Mouse (Mus musculus): Measurements from ENCODE around the gene Notum.

The Notum gene

DNA sequence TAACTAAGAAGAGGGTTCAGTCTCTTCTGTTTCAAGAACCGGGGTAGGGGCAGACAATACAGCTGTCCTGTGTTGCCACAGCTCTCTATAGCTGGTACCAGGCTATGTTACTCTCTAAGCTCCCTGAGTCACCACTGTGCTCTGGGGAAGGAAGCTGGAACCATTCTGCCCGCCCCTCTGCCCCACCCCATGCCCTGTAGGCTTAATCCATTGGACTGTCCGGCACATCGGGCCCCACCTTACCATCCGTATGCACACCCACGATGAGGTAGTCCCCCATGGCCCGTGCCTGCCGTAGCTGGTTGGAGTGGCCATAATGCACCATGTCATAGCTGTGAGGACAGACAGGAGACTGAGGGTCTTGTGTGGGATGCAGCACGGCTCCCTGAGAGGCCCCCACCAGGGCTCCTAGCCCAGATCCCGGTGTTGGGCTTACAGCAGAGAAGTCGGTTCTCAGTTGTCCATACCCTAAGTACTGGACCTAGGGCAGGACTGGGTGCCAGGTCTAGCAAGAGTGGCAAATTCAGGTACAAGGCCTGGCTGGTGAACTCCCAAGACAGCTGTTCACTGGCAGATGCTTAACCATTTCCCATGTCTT, 45.3 kb downstream of the Notum start:
- DNase-seq = no peak

DNA sequence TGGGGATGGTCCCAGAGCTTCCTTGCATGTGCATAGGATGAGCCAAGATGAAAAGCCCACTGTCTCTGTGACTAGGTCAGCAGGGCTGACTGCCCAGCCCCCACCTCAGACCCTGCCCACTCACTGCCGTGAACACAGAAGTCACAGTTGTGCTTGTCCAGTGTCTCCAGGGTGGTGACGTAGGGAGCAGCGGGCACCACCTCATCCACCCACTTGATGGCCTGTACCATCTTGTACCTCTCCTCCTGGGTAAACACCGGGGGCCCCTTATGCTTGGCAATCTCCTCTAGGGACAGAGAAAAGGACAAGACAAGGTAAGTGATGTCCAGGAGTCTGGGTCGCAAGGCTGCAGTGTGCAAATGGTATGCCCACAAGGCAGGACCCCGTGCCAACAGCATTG, 45.8 kb downstream of the Notum start:
- DNase-seq = no peak

DNA sequence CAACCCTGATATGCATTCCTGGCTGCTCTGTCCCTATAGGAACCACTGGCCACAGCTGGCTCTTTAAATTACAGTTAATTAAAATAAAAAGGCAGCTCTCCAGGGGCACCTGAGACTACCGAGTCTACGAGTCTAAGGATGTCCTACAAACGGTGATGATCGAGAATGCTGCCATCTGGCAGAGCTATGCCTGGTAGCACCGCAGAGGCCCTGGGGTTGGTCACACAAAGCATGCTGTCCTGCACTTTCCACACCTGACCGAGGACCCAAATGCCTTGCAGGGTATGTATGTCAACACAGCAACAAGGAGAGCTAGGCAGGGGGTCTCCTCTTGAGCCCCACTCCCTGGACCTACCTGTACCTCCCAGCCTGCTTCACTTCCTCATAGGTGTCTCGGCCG, 47.0 kb downstream of the Notum start:
- DNase-seq = no peak

DNA sequence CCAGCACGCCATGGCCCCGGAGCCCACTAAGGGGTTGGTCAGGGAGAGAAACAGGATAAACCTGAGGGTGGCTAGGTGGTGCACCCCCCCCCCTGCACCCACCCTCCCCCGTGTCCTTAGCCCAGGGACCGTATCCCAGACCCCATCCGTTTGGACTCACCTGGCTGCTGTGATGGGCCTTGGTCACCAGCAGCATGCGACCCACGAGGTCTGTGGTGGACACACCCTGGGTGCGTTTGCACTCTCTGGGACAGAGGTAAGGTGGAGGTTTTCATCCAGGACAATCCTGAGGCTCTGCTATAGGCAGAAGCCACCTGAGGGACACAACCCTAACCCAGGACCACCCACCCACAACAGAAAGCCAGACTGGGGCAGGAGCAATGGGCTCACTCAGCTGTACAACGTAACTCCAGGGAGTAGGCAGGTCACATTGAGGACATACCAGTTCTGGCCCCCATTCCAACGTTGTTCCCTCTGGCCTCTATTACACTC, 47.4 kb downstream of the Notum start:
- no peak for DNase-seq

DNA sequence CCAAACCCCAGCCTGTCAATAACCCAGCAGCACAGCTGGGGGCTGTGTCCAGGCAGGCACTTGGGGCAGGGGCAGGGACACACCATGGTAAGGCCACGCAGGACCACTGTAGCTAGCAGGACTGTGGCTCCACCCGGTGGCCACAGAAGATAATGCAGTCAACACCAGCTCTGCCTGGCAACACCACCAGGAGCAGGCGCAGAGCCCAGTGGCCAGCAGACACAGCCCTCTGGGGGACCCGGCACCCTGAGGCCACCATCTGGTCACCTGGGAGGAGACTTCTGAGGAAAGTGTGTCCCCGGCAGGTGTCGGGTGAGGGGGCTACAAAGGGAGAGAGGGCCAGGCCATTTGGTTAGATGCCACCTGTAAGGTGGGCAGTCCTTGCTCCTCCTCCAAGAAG, 48.2 kb downstream of the Notum start:
- DNase-seq = peak; percentile 71 to 72

DNA sequence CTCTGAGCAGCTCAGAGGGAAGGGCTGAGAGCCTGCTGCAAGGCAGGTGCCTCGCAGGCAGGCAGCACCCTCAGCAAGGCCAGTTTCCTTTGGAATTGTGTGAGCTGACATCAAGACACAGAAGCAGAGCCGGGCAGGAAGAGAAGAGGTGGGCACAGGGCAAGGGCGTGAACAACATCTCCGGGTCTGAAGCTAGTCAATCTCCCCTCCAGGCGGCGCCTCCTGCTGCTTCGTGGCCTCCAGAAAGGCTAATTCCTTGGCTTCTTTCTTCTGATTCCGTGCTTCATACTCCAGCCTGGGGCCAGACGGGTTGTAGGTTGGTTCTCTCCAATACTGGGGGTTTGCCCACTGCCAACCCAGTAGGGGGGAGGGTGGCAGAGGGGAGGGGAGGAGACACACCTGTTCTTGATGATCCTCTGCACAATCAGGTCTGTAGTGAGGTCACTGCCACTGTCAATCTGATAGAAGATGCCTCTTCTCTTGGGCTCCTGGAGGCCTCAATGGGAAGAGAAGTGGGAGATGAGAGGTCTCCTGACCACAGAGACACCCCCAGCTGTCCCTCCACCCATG, 50.4 kb downstream of the Notum start:
- no peak for DNase-seq

DNA sequence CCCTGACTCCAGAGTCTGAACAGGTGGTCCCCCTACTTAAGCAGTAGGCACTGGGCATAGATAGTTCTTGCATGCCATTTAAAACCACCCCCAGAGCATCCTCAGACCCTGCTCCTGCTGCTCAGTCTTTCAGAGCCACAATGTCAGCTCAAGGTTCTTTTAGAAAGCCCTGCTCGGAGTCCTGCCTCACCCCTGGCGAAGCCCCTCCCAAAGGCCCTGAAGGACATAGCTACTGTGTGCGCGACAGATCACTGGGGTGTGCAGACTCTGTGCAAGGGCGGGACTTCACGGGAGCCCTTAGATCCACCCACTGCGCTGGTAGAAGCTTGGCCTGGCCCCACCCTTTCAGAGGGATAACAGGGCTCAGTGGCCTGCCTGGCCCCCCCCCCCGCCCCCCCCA, 51.7 kb downstream of the Notum start:
- DNase-seq = no peak

DNA sequence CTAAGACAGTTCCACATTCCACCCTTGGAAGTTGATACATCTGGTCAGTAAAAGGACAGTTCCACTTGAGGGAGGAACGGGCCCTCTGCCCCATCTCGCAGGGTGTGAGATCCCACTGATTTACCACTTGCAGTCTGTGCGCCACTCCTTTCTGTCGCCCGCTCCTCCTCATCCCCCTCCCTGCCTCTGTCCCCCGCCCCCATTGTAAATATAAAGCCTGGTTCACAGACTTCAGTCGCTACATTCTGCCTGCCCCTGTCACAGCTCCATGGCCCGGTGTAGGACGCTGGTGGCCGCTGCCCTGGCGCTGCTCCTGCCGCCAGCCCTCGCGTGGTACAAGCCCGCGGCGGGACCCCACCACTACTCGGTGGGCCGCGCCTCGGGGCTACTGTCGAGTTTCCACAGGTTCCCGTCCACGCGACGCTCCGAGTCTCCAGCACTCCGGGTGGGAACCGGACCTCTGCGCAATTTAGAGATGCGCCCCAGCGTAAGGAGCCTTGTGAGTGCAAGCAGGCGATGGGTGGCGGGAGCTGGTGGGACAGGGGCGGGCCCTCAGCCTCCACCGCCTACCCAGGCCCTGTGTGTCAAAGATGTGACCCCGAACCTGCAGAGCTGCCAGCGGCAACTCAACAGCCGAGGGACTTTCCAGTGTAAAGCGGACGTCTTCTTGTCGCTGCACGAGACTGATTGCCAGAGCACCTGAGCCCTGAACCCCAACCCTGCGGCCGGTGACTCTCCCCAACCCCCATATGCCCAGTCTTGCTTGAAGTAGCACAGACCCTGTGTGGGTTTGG, 52.5 kb downstream of the Notum start, which contains the start of gene Npb:
Gene Npb, plus strand, starts transcription at position 237 of the 794 bp plus-strand sequence.
- DNase-seq = no peak

DNA sequence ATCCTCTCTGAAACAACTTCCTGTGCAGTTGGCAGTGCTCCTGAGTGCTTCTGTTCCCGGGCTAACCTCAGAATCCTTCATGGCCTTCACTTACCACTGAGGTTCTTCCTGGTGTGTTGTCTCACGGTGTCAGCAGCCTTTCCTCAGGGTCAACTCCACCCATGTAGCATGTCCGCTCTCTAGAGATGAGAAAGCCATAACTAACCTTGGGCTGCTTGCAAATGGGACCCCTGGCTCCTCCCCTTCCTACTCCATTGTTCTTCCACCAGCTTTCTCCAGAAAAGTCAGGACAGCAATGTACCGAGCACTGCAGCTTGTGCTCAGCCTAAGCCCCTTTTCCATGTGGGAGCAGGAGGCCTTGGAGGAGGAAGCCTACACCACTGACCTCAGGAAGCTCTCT, 54.2 kb downstream of the Notum start:
- DNase-seq = no peak

DNA sequence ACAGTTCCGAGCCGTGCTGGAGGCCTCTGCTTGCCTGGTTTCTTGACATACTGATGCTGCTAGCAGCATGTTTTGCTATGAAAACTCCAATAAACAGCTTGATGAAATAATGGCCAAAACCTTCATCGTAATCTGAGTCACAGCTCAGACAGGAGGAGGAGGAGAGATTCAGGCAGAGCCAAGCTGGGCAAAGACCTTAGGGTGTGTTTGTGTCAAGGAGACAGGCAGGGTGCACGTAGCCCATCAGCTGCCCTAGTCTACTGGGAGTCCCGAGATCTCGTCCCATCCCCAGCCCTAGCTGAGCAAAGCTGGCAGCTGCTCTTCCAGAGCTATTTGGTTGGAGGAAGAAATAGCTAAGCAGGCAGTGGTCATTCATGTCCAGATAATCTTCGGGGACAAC, 55.3 kb downstream of the Notum start:
- DNase-seq = no peak
